Mouse (Mus musculus) stomach, embryonic 16.5 days (tissue): Measurements from ENCODE around the gene AI837181. TPM values are rescaled to one million over a fixed set of nuclear protein-coding genes. Genes with fewer than 3 reads are reported as not detected.

ENCODE experiments used
- ATAC-seq: fragments of 200-750 bp; cut with Nextera tagmentation; 2 replicates; pipeline ENCODE4 v1.8.0; 2017; ENCODE audit warnings: moderate number of reproducible peaks, moderate TSS enrichment; ENCODE audit not compliant: insufficient read depth, low FRiP score
- H3K27ac ChIP-seq: fragments of 300-500 bp; sonication (generic); 2 replicates; pipeline ENCODE4 v1.5.1; 2014; ENCODE audit warnings: low read length
- H3K27me3 ChIP-seq: fragments of 300-500 bp; sonication (generic); 2 replicates; pipeline ENCODE4 v1.6.1; 2014; ENCODE audit warnings: low read length, control low read depth, mixed read lengths; ENCODE audit not compliant: control insufficient read depth, insufficient read depth
- H3K36me3 ChIP-seq: fragments of 300-500 bp; sonication (generic); 2 replicates; pipeline ENCODE4 v1.6.1; 2014; ENCODE audit warnings: low read length; ENCODE audit not compliant: control insufficient read depth, insufficient read depth
- H3K4me1 ChIP-seq: fragments of 300-500 bp; sonication (generic); 2 replicates; pipeline ENCODE4 v1.6.1; 2014; ENCODE audit warnings: low read length, control low read depth, mixed read lengths; ENCODE audit not compliant: control insufficient read depth, insufficient read depth
- H3K4me2 ChIP-seq: fragments of 300-500 bp; sonication (generic); 2 replicates; pipeline ENCODE4 v1.6.1; 2014; ENCODE audit warnings: low read depth, low read length, mixed read lengths
- H3K4me3 ChIP-seq: fragments of 300-500 bp; sonication (generic); replicated peaks from 2 replicates; pipeline ENCODE4 v1.5.1; 2014; ENCODE audit warnings: mild to moderate bottlenecking, low read length
- H3K9ac ChIP-seq: fragments of 300-500 bp; sonication (generic); 2 replicates; pipeline ENCODE4 v1.6.1; 2014; ENCODE audit warnings: low read length
- H3K9me3 ChIP-seq: fragments of 300-500 bp; sonication (generic); replicated peaks from 2 replicates; pipeline ENCODE4 v1.6.1; 2016; ENCODE audit warnings: low read length, control low read depth; ENCODE audit not compliant: control insufficient read depth
- WGBS: fragments of 180-500 bp; shearing (Covaris S2); extraction: QIAGEN DNeasy Blood & Tissue Kit; methylation state at CpG from one replicate; pipeline ENCODE4 v1.1.7; 2014; 5-methylcytosine and 5-hydroxymethylcytosine counted together
- polyA plus RNA-seq: library from polyadenylated mRNA; unstranded; fragments of >200 nt; fragmentation: Nextera tagmentation; extraction: Ambion mirVana; gene quantifications from 2 replicates; pipeline ENCODE4 v1.2.1, GENCODE M21; 2015

The AI837181 gene
- polyA plus RNA-seq, 1 experiment from 2014 or later: 14.3 TPM

DNA sequence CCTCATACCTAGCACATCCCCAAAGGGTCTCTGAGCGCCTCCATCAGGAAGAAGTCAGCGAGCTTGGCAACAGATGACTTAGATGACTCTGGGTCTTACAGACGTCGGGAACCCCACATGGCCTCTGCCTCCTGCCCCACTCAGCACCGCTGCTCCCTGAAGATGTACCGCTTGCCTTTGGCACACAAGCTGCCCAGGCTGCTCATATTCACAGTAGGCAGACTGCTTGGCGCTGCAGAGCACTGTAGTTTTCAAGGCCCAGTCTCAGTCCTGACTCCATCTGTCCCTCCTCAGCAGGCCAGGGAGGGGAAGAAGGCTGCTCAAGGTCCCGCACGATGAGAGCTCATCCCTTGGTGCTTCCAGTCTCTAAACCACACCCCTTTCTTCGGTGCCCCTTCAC is 2.7 kb upstream of the AI837181 start:
- Histone ChIP-seq H3K9ac (no peak overlapping the region), H3K4me3 (no peak overlapping the region)
- WGBS: 80% methylated on average over 10 of the region's 10 CpGs

DNA sequence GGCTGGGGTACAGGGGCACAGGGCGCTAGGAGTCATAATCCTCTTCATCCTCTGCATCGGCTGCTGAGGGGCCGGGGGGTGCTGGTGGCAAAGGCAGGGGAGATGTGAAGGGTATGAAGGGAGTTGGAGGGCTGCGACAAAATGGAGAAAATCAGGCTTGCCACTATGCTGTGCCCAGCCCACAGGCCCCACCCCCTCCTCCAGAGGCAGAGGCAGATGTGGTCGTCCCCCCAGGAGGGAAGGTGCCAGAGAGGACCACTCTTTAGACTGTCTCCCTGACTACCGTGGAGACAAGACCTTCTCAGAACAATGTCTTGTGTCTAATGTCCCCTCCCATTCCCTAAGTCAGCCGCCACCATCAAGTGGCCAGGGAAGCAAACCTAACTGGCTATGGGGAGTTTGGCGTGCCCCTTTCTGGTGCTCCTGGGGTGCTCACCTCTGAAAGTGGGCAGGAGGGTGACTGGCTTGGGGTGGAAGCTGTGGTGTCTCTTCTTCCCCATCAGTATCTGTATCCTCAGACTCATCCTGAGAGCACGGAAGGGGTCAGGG is 2.0 kb upstream of the AI837181 start:
- 84% methylated on average over 9 of the region's 9 CpGs for WGBS
- Histone ChIP-seq H3K36me3 (no peaks in the 10 kb centered on the region), H3K9ac (peak overlapping the region; percentile 89; the same call in 1 of the 2 replicates)

More for the DNA sequence above, 2.7 kb upstream of the AI837181 start:
- ATAC-seq: no peak
- Histone ChIP-seq H3K9me3 (no peaks in the 10 kb centered on the region), H3K4me1 (peaks cover 25% of the 10 kb centered on the region), H3K27ac (no peak overlapping the region), H3K4me2 (no peak overlapping the region), H3K36me3 (no peaks in the 10 kb centered on the region), H3K27me3 (no peaks in the 10 kb centered on the region)

DNA sequence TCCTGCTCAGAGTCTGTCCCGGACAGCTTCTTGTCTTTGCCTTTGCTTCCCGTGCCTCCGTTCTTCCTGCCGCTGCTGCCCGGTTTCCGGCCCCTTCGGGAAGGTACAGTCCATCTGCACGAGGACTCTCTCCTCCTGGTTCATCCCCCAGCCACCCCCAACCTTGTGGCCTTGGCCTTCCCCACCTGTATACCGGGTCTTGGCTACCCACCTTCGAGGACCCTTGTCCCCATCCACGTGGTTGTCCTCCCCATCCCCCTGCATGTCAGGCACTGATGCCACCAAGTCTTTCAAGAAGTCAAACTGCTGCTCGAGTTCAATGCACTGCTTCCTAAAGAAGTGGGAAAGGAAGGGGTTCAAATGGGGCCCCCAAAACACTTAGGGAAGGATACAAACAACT is 1.4 kb upstream of the AI837181 start:
- peak overlapping the region; percentile 89 for H3K9ac ChIP-seq
- H3K27ac ChIP-seq: peak overlapping the region; percentile 91
- peak overlapping the region; percentile 93 for H3K4me2 ChIP-seq
- H3K4me1 ChIP-seq: peaks cover 25% of the 10 kb centered on the region
- no peak for ATAC-seq
- no peaks in the 10 kb centered on the region for H3K27me3 ChIP-seq
- H3K9me3 ChIP-seq: no peaks in the 10 kb centered on the region
- H3K4me3 ChIP-seq: peak overlapping the region; percentile 72
- 53% methylated on average over 12 of the region's 12 CpGs for WGBS
- no peaks in the 10 kb centered on the region for H3K36me3 ChIP-seq

More for the DNA sequence above, 2.0 kb upstream of the AI837181 start:
- Histone ChIP-seq H3K27ac (no peak overlapping the region), H3K9me3 (no peaks in the 10 kb centered on the region), H3K27me3 (no peaks in the 10 kb centered on the region), H3K4me3 (no peak overlapping the region), H3K4me2 (no peak overlapping the region), H3K4me1 (peaks cover 25% of the 10 kb centered on the region)
- no peak for ATAC-seq

DNA sequence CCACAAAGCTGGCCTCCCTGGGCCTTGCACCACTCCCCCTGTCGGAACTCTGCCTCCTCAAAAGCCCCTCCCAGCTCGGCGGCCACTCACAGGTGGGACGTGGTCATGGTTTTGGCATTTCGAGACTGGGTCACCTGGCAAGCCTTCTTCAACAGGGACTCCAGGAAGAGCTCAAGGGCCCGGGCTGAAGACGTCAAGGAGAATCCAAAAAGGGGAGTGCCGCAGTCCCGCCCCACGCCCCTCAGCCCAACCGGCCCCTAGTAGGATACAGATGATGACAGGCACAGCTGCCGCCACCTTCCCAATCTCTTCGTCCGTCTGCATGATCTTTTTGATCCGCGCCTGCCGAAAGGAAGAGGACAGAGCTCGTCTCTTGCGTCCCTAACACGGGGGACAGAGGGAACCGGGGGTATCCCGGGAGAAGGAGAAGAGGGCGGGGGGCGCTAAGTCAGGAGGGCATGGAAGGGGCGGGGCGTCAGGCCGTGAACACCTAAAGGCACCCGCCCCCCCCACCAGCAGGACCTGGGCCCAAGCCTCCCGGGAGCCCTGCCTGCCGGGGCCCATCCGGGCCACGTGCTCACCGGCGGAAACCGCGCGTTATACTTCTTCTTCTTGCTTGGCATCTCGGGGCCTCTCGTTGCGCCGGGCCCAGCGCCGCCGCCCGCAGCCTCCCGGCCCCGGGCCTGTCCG is 707 bp upstream of the AI837181 start:
- Histone ChIP-seq H3K4me2 (peak overlapping the region; percentile 93), H3K36me3 (no peaks in the 10 kb centered on the region), H3K4me3 (peak overlapping the region; percentile 72), H3K27ac (peak overlapping the region; percentile 91), H3K9ac (peak overlapping the region; percentile 89), H3K4me1 (peaks cover 25% of the 10 kb centered on the region), H3K9me3 (no peaks in the 10 kb centered on the region), H3K27me3 (no peaks in the 10 kb centered on the region)
- WGBS: under 1% methylated on average over 41 of the region's 48 CpGs
- peak; percentile 73 for ATAC-seq

DNA sequence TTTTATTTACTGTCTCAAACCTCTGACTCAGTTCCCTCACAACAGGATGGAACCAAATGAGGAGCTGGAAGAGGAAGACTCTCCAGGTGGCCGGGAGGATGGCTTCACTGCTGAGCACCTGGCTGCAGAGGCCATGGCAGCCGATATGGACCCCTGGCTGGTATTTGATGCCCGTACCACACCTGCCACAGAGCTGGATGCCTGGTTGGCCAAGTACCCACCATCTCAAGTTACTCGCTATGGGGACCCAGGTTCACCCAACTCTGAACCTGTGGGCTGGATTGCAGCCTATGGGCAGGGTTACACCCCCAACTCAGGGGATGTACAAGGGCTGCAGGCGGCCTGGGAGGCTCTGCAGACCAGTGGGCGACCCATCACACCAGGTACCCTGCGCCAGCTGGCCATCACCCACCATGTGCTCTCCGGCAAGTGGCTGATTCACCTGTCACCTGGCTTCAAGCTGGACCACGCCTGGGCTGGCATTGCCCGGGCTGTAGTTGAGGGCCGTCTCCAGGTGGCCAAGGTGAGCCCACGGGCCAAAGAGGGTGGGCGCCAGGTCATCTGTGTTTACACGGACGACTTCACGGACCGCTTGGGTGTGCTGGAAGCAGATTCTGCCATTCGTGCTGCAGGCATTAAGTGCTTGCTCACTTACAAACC is 1.1 kb downstream of the AI837181 start:
- ATAC-seq: no peak
- no peaks in the 10 kb centered on the region for H3K9me3 ChIP-seq
- no peaks in the 10 kb centered on the region for H3K36me3 ChIP-seq
- H3K4me3 ChIP-seq: peak overlapping the region; percentile 72
- H3K27ac ChIP-seq: peak overlapping the region; percentile 74
- peak overlapping the region; percentile 74 for H3K4me2 ChIP-seq
- H3K4me1 ChIP-seq: peaks cover 25% of the 10 kb centered on the region
- peak overlapping the region; percentile 92 for H3K9ac ChIP-seq
- 82% methylated on average over 18 of the region's 18 CpGs for WGBS
- no peaks in the 10 kb centered on the region for H3K27me3 ChIP-seq

DNA sequence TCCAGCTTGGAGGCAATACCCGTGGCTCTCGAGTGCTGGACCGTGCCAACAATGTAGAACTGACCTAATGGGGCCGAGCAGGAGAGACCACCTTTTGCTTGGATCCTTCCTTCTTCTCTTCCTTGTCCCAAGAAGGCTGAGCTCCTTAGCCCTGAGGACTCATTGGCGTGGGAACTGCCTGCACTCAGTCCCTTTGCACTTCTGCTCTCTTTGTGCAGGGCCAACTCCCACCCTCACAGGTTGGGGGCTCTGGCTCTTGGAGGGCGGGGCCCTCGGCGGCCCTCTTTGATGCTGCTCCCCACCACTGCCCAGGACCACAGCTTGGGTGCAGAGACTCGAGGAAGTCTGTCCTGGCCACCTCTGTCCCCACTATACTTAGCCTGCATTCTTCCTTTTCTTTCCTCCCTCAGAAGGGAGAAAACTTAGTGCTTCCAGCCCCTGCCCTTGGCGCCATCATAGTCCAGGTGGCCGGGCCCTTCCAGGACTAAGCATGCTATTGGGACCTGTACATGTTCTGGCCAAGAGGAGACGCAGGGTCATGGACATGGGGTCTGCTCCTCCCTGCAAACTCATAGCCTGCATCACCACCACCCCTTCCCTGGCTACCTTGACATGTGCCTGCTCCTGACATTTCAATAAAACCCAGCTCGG is 1.8 kb downstream of the AI837181 start:
- Histone ChIP-seq H3K27ac (no peak overlapping the region), H3K4me1 (peaks cover 25% of the 10 kb centered on the region), H3K36me3 (no peaks in the 10 kb centered on the region), H3K27me3 (no peaks in the 10 kb centered on the region), H3K9ac (peak overlapping the region; percentile 47; the same call in 1 of the 2 replicates), H3K4me2 (no peak overlapping the region), H3K4me3 (no peak overlapping the region), H3K9me3 (no peaks in the 10 kb centered on the region)
- WGBS: 85% methylated on average over 13 of the region's 13 CpGs
- no peak for ATAC-seq

DNA sequence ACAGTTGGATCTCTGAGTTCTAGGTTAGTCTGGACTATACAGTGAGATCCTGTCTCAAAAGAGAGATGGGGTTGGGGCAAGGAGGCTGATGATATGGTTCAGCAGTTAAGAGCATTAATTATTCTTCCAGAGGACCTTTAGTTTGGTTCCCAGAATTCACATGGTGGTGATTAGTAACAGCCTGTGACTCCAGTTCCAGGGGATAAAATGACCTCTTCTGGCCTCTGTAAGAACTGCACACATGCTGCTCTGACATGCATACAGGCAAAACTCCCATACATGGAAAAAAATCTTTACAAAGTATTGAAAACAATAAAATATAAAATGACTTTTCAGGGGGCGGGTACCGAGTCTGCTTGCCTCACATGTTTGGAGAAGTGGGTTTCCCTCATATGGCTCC is 3.1 kb downstream of the AI837181 start:
- Histone ChIP-seq H3K4me2 (no peak overlapping the region), H3K4me1 (peaks cover 30% of the 10 kb centered on the region), H3K9me3 (no peaks in the 10 kb centered on the region), H3K27me3 (no peaks in the 10 kb centered on the region), H3K36me3 (no peaks in the 10 kb centered on the region), H3K4me3 (no peak overlapping the region), H3K9ac (no peak overlapping the region), H3K27ac (no peak overlapping the region)
- WGBS: 83% methylated on average over 2 of the region's 2 CpGs
- ATAC-seq: no peak

DNA sequence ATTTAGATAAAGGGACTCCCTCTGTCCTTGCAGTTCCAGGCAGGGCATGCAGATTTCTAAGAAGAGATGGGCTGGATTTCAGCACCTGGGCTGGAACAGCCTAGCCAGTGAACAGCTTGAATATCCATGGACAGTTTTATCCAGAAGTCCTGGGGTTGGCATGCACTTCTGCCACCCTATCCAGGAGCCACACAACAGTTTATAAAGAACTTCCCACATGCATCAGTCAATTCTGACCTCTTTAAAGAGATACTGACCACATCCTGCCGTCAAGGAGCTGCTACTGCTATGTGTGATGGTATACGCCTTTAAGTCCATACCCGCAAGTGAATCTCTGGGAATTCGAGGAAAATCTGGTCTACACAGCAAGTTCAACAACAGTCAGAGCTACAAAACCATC is 4.3 kb downstream of the AI837181 start:
- Histone ChIP-seq H3K36me3 (no peaks in the 10 kb centered on the region), H3K4me1 (peaks cover 31% of the 10 kb centered on the region), H3K9me3 (no peaks in the 10 kb centered on the region), H3K27ac (no peak overlapping the region), H3K4me3 (no peak overlapping the region), H3K4me2 (no peak overlapping the region), H3K27me3 (no peaks in the 10 kb centered on the region), H3K9ac (no peak overlapping the region)
- WGBS: 75% methylated on average over 4 of the region's 4 CpGs
- ATAC-seq: no peak

DNA sequence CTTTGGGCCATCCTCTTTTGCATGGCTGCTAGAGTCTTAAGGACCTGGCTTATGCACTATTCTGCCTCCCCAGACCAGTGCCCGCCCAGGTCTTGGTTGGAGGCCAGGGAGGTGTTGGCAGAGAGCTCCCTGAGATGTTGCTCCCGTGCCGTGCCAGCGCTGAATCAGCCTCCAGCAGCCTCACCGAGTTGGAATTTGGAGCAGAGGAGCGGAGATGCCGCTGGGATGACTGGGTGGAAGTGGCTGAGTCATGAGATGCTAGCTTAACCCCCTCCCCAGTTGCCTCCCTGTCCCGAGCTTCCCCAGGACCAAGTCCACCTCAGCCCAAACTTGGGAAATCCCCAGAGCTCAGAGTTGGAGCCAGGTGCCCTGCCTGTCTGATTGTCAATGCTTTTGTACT is 4.9 kb downstream of the AI837181 start:
- no peak overlapping the region for H3K9ac ChIP-seq
- no peaks in the 10 kb centered on the region for H3K9me3 ChIP-seq
- no peaks in the 10 kb centered on the region for H3K27me3 ChIP-seq
- WGBS: 57% methylated on average over 8 of the region's 8 CpGs
- no peaks in the 10 kb centered on the region for H3K36me3 ChIP-seq
- H3K4me2 ChIP-seq: no peak overlapping the region
- peaks cover 32% of the 10 kb centered on the region for H3K4me1 ChIP-seq
- no peak overlapping the region for H3K27ac ChIP-seq
- ATAC-seq: no peak
- no peak overlapping the region for H3K4me3 ChIP-seq
